Mouse (Mus musculus) embryonic facial prominence, embryonic 12.5 days (tissue): ENCODE data around the gene Alk. TPM values are rescaled to one million over a fixed set of nuclear protein-coding genes. Genes with fewer than 3 reads are reported as not detected.

Experiments used
- ATAC-seq: fragments of 200-750 bp; cut with Nextera tagmentation; 2 replicates; pipeline ENCODE4 v1.8.0; 2017; ENCODE audit not compliant: insufficient number of reproducible peaks, insufficient read depth, low FRiP score, low TSS enrichment
- H3K27ac ChIP-seq: fragments of 300-500 bp; sonication (generic); 2 replicates; pipeline ENCODE4 v1.5.1; 2016; ENCODE audit warnings: mild to moderate bottlenecking
- H3K27me3 ChIP-seq: fragments of 300-500 bp; sonication (generic); 2 replicates; pipeline ENCODE4 v1.6.1; 2016; ENCODE audit warnings: mild to moderate bottlenecking, moderate library complexity
- H3K36me3 ChIP-seq: fragments of 300-500 bp; sonication (generic); 2 replicates; pipeline ENCODE4 v1.6.1; 2016; ENCODE audit warnings: mild to moderate bottlenecking
- H3K4me1 ChIP-seq: fragments of 300-500 bp; sonication (generic); 2 replicates; pipeline ENCODE4 v1.6.1; 2016
- H3K4me2 ChIP-seq: fragments of 300-500 bp; sonication (generic); replicated peaks from 2 replicates; pipeline ENCODE4 v1.6.1; 2016; ENCODE audit warnings: mild to moderate bottlenecking, moderate library complexity
- H3K4me3 ChIP-seq: fragments of 300-500 bp; sonication (generic); 2 replicates; pipeline ENCODE4 v1.5.1; 2016; ENCODE audit warnings: mild to moderate bottlenecking
- H3K9ac ChIP-seq: fragments of 300-500 bp; sonication (generic); 2 replicates; pipeline ENCODE4 v1.6.1; 2016; ENCODE audit warnings: mild to moderate bottlenecking, moderate library complexity
- H3K9me3 ChIP-seq: fragments of 300-500 bp; sonication (generic); 2 replicates; pipeline ENCODE4 v1.6.1; 2016; ENCODE audit warnings: mild to moderate bottlenecking, moderate library complexity
- WGBS: fragments of 180-500 bp; shearing (Covaris S2); methylation state at CpG from one replicate; pipeline ENCODE4 v1.1.7; 2016; 5-methylcytosine and 5-hydroxymethylcytosine counted together
- polyA plus RNA-seq: library from polyadenylated mRNA; unstranded; fragments of >200 nt; fragmentation: Nextera tagmentation; extraction: Ambion mirVana; gene quantifications from 2 replicates; pipeline ENCODE4 v1.2.1, GENCODE M21; 2016

Gene Alk
- polyA plus RNA-seq, 1 experiment from 2014 or later, result 1.0 TPM

GRCm38 (mm10) chr17:72368991-72369390, 235.4 kb downstream of the Alk start:
- Histone ChIP-seq H3K36me3 (no peaks in the 10 kb centered on the region), H3K4me1 (no peaks in the 10 kb centered on the region), H3K27me3 (no peaks in the 10 kb centered on the region), H3K4me3 (no peak overlapping the region), H3K9ac (no peak overlapping the region), H3K4me2 (no peak overlapping the region), H3K27ac (no peak overlapping the region), H3K9me3 (no peaks in the 10 kb centered on the region)
- ATAC-seq, result no peak
- WGBS, result 70% methylated on average over 4 of the region's 4 CpGs

GRCm38 (mm10) chr17:72362811-72363496, 241.5 kb downstream of the Alk start:
- 88% methylated on average over 10 of the region's 10 CpGs for WGBS
- H3K36me3 ChIP-seq, result no peaks in the 10 kb centered on the region
- H3K4me3 ChIP-seq, result no peak overlapping the region

GRCm38 (mm10) chr17:72361961-72362360, 242.5 kb downstream of the Alk start:
- WGBS, result 82% methylated on average over 4 of the region's 4 CpGs
- H3K27ac ChIP-seq, result no peak overlapping the region
- ATAC-seq, result no peak

More at GRCm38 (mm10) chr17:72362811-72363496, 241.5 kb downstream of the Alk start:
- Histone ChIP-seq H3K27ac (no peak overlapping the region), H3K9ac (no peak overlapping the region), H3K27me3 (no peaks in the 10 kb centered on the region), H3K9me3 (no peaks in the 10 kb centered on the region), H3K4me1 (no peaks in the 10 kb centered on the region), H3K4me2 (no peak overlapping the region)
- no peak for ATAC-seq

GRCm38 (mm10) chr17:72356759-72357302, 247.6 kb downstream of the Alk start:
- 60% methylated on average over 5 of the region's 5 CpGs for WGBS
- Histone ChIP-seq H3K4me1 (no peaks in the 10 kb centered on the region), H3K4me2 (no peak overlapping the region), H3K9me3 (no peaks in the 10 kb centered on the region), H3K27me3 (no peaks in the 10 kb centered on the region), H3K27ac (no peak overlapping the region), H3K4me3 (no peak overlapping the region), H3K36me3 (no peaks in the 10 kb centered on the region), H3K9ac (no peak overlapping the region)
- no peak for ATAC-seq

More at GRCm38 (mm10) chr17:72361961-72362360, 242.5 kb downstream of the Alk start:
- Histone ChIP-seq H3K4me2 (no peak overlapping the region), H3K9me3 (no peaks in the 10 kb centered on the region), H3K9ac (no peak overlapping the region), H3K36me3 (no peaks in the 10 kb centered on the region), H3K4me3 (no peak overlapping the region), H3K27me3 (no peaks in the 10 kb centered on the region), H3K4me1 (no peaks in the 10 kb centered on the region)

GRCm38 (mm10) chr17:72339437-72339836, 265.0 kb downstream of the Alk start:
- no peak overlapping the region for H3K4me2 ChIP-seq
- no peaks in the 10 kb centered on the region for H3K27me3 ChIP-seq
- H3K4me1 ChIP-seq, result no peaks in the 10 kb centered on the region
- no peak overlapping the region for H3K27ac ChIP-seq
- ATAC-seq, result no peak
- H3K4me3 ChIP-seq, result no peak overlapping the region
- no peaks in the 10 kb centered on the region for H3K9me3 ChIP-seq
- no peaks in the 10 kb centered on the region for H3K36me3 ChIP-seq
- 86% methylated on average over 4 of the region's 4 CpGs for WGBS
- no peak overlapping the region for H3K9ac ChIP-seq

GRCm38 (mm10) chr17:72332909-72333308, 271.5 kb downstream of the Alk start:
- WGBS, result 35% methylated on average over 4 of the region's 4 CpGs
- no peaks in the 10 kb centered on the region for H3K9me3 ChIP-seq
- H3K4me1 ChIP-seq, result no peaks in the 10 kb centered on the region
- no peak for ATAC-seq
- no peak overlapping the region for H3K4me2 ChIP-seq
- no peaks in the 10 kb centered on the region for H3K27me3 ChIP-seq
- H3K36me3 ChIP-seq, result no peaks in the 10 kb centered on the region
- H3K4me3 ChIP-seq, result no peak overlapping the region
- no peak overlapping the region for H3K9ac ChIP-seq
- H3K27ac ChIP-seq, result no peak overlapping the region

- Histone ChIP-seq H3K4me2 (no peak overlapping the region), H3K9me3 (no peaks in the 10 kb centered on the region), H3K4me3 (no peak overlapping the region), H3K36me3 (no peaks in the 10 kb centered on the region), H3K4me1 (no peaks in the 10 kb centered on the region), H3K27me3 (no peaks in the 10 kb centered on the region), H3K9ac (no peak overlapping the region), H3K27ac (no peak overlapping the region)
- no peak for ATAC-seq
- WGBS, result 75% methylated on average over 4 of the region's 4 CpGs
Measured at GRCm38 (mm10) chr17:72325941-72326340, 278.5 kb downstream of the Alk start.

- Histone ChIP-seq H3K36me3 (no peaks in the 10 kb centered on the region), H3K4me1 (no peaks in the 10 kb centered on the region), H3K9me3 (no peaks in the 10 kb centered on the region), H3K27ac (no peak overlapping the region), H3K4me3 (no peak overlapping the region), H3K4me2 (no peak overlapping the region), H3K27me3 (no peaks in the 10 kb centered on the region), H3K9ac (no peak overlapping the region)
- ATAC-seq, result no peak
Measured at GRCm38 (mm10) chr17:72319576-72319975, 284.9 kb downstream of the Alk start.

DNA sequence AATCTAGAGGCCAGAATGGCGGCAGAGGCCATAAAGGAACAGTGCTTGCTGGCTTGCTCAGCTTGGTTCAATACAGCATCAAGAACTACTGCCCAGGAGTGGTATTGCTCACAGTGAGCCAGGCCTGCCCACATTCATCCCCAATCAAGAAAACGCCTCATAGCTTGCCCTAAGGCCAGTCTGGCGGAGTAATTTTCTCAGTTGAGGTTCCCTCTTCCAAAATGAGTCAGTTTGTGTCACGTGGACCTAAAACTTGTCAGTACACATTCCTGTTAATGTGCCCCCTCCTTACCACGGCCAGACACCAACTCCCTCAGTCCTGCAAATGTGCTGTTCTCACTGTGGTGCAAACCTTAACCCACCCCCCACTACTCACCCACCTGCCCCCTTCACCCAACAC, 304.8 kb downstream of the Alk start:
- no peak for ATAC-seq
- H3K36me3 ChIP-seq, result no peaks in the 10 kb centered on the region
- no peak overlapping the region for H3K9ac ChIP-seq
- H3K27ac ChIP-seq, result no peak overlapping the region
- H3K27me3 ChIP-seq, result no peaks in the 10 kb centered on the region
- no peak overlapping the region for H3K4me2 ChIP-seq
- H3K4me3 ChIP-seq, result no peak overlapping the region
- 77% methylated on average over 5 of the region's 5 CpGs for WGBS
- H3K4me1 ChIP-seq, result no peaks in the 10 kb centered on the region
- H3K9me3 ChIP-seq, result no peaks in the 10 kb centered on the region

- WGBS, result 94% methylated on average over 1 of the region's 1 CpGs
- H3K4me3 ChIP-seq, result no peak overlapping the region
- H3K36me3 ChIP-seq, result no peaks in the 10 kb centered on the region
- no peak overlapping the region for H3K27ac ChIP-seq
- no peaks in the 10 kb centered on the region for H3K9me3 ChIP-seq
- no peak overlapping the region for H3K4me2 ChIP-seq
- no peak overlapping the region for H3K9ac ChIP-seq
- no peaks in the 10 kb centered on the region for H3K4me1 ChIP-seq
- no peak for ATAC-seq
- no peaks in the 10 kb centered on the region for H3K27me3 ChIP-seq
Measured at GRCm38 (mm10) chr17:72296349-72296748, 308.1 kb downstream of the Alk start.

DNA sequence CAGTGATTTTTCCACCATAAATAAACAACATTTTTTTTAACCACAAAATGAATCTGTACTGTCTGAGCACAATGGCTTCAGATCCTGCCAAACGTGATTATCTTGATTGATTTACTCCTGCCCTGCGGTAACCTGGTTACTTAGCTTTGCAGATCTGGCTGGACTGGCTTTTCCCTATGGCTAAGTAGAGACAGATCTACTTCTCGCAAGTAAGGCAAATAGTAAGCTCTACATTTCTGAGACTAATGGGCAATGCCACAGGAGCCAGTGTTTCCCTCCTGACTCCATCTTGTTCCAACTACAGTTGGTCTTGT, 311.2 kb downstream of the Alk start:
- Histone ChIP-seq H3K27me3 (no peaks in the 10 kb centered on the region), H3K4me1 (no peaks in the 10 kb centered on the region), H3K9ac (no peak overlapping the region), H3K9me3 (no peaks in the 10 kb centered on the region), H3K27ac (no peak overlapping the region), H3K36me3 (no peaks in the 10 kb centered on the region), H3K4me3 (no peak overlapping the region), H3K4me2 (no peak overlapping the region)
- no peak for ATAC-seq
- 44% methylated on average over 3 of the region's 3 CpGs for WGBS

- Histone ChIP-seq H3K4me3 (no peak overlapping the region), H3K4me1 (no peaks in the 10 kb centered on the region), H3K9me3 (no peaks in the 10 kb centered on the region), H3K27me3 (no peaks in the 10 kb centered on the region), H3K36me3 (no peaks in the 10 kb centered on the region), H3K27ac (no peak overlapping the region), H3K4me2 (no peak overlapping the region), H3K9ac (no peak overlapping the region)
- no peak for ATAC-seq
- WGBS, result 68% methylated on average over 6 of the region's 6 CpGs
Measured at GRCm38 (mm10) chr17:72292444-72293266, 311.8 kb downstream of the Alk start.
